Mouse (Mus musculus): Measurements from ENCODE around the gene Gm10277. TPM values are rescaled to one million over a fixed set of nuclear protein-coding genes. Genes with fewer than 3 reads are reported as not detected.

Gene Gm10277
- polyA plus RNA-seq, 2 experiments from 2014 or later, result 0.20 to 0.57 TPM

GRCm38 (mm10) chr11:77795216-77795615 is 7.7 kb upstream of the Gm10277 start:
- no peak for ATAC-seq

- ATAC-seq, result peak; percentile 80
Observed at GRCm38 (mm10) chr11:77793238-77793930, 5.8 kb upstream of the Gm10277 start.

DNA sequence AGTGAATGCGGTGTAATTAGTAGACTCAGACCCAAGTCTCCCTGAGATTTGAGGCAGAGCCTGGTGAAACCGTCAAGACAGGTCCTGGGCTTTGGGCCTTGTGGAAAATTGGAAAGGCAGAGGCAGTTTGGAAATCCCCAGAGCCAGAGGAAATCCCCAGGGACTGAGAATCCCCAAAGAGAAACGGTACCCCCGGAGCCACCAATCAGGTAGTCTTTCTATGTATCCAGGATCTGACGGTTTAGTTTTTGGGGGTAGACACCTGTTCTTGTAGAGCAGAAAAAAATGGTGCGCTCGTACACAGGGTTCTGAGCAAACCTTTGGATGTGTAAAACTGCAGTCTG is 5.0 kb upstream of the Gm10277 start:
- no peak for ATAC-seq

DNA sequence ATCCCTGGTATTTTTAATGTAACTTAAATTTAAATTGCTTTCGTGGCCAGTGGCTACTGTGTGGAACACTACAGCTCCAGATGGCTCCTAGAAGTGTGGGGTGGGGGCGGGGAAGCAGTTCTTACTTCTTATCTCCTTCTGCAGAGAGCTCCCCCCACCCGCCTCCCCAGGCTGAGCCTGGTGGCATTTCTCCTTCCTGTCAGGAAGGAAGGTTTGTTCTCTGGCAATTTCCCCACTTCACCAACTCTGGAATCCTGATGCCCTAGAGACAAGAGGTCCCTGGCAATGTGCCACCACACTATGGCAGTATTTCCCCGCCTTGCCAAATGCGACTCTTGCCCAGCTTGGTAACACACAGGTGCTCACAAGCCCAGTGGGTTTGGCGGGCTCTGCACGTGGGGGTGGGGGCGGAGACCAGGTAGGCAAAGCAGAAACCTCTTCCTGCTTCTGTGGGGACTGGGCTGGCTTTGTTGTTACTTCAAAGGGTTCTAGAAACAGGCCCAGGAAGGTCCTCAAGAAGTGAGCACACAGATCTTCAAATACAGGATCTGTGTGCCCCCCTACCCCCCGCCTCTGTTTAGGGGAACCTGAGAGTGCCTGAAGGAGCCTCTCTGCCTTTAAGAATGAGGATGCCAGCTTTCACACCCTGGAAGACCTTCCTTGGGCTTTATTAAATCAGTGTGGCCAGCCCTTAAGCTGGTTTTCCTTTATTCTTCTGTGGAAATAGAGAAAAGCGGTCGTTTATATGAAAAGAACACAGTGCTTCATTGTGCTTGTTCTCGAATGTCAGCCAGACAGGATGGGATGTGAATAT is 4.4 kb upstream of the Gm10277 start:
- peak; percentile 76 for ATAC-seq

GRCm38 (mm10) chr11:77791241-77791727 is 3.7 kb upstream of the Gm10277 start:
- no peak for ATAC-seq

GRCm38 (mm10) chr11:77790286-77790685 is 2.7 kb upstream of the Gm10277 start:
- no peak for ATAC-seq

GRCm38 (mm10) chr11:77789512-77789911 is 2.0 kb upstream of the Gm10277 start:
- no peak for ATAC-seq

GRCm38 (mm10) chr11:77785768-77786561 is 1.6 kb downstream of the Gm10277 start:
- no peak for ATAC-seq

DNA sequence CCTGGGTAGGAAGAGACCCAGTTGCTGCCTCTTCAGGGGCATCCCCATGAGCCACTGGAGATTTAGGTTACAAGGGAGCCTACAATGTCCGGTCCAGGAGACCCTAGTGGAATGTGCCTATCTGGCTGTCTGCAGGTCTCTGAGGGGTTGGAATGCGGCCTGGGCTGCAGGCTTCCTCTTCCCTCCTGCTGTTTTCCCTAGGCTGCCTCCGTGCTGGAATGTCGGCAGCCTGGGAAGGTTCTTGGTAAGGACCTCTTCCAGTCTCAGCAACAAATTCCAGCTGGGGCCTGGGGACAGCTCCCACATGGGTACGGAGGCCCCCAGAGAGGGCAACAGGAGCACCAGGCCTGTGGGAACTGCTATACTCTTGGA is 2.2 kb downstream of the Gm10277 start:
- no peak for ATAC-seq

- no peak for ATAC-seq
Observed at GRCm38 (mm10) chr11:77784894-77785293, 2.7 kb downstream of the Gm10277 start.

- ATAC-seq, result peak; percentile 28
Observed at GRCm38 (mm10) chr11:77783747-77784646, 3.5 kb downstream of the Gm10277 start.

DNA sequence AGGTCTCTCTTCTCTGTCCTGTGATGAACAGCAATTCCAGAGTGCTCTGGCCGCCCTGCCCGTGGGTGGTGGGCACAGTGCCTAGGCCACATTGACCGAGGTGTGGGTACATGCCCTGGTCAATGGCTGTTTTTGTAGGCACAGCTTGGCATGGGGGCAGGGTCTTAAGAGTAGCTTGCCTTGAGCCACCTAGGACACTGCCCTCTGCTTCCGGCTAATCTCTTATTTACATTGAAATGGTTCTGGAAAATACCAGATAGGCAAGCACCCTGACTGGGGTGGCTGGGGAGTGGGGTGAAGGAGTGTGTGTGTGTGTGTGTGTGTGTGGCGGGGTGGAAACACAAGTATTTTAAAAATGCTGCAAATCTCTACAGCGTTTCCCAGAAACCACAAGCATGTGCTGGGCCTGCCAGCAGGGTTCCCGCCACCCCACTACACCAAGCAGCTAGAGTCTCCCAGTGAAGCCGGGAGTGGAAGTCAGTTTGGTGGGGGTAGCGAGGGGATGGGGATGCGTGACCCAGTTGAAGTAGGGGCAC is 4.3 kb downstream of the Gm10277 start:
- ATAC-seq, result no peak

GRCm38 (mm10) chr11:77782104-77782815 is 5.3 kb downstream of the Gm10277 start:
- no peak for ATAC-seq

DNA sequence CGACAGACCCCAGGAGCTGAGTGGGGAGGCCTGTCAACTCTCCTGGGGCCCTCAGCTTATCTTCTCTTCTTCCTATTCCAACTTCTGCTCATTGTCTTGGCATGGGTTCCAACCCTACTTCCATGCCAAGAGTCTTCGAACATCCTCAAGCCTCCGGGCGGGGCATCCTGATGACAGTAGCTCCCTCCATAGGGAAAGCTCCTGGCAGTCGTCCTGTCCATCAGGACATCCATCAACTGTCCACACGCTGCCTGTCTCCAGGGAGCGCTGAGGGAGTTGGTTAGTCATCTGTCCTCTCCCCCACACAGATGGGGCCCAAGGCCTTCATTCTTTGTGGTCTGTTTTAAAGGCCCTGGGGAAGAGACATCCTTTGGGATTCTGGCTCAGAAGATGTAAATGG is 6.5 kb downstream of the Gm10277 start:
- no peak for ATAC-seq

DNA sequence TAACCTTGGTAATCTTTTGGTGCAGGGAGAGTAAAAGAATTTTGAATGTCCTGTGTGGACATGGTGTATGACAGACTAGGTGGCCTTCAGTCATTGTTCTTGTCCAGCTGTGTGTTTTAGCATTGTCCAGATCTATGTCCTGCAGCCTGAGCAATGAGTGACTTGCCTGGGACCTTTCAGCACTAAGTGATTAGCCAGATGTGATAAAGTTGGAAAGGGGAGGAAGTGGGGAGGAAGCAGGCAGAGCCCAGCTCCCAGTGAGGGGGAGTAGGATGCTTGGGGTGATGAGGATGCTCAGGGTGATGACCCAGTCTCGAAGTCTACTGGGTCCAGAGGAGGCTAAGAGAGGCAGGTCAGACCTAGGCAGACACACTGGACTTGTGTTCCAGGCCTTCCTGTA is 8.3 kb downstream of the Gm10277 start:
- ATAC-seq, result no peak

GRCm38 (mm10) chr11:77777937-77778336 is 9.6 kb downstream of the Gm10277 start:
- ATAC-seq, result no peak

DNA sequence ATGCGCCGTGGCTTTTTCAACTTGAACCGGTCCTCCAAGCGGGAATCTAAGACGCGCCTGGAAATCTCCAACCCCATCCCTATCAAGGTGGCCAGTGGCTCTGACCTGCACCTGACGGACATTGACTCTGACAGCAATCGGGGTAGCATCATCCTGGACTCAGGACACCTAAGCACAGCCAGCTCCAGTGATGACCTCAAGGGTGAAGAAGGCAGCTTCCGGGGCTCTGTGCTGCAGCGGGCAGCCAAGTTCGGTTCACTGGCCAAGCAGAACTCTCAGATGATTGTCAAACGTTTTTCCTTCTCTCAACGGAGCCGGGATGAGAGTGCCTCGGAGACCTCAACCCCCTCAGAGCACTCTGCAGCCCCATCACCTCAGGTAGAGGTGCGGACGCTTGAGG is 10.1 kb downstream of the Gm10277 start:
- no peak for ATAC-seq

- ATAC-seq, result no peak
Observed at GRCm38 (mm10) chr11:77775701-77776400, 11.7 kb downstream of the Gm10277 start.

- ATAC-seq, result no peak
Observed at GRCm38 (mm10) chr11:77771879-77772713, 15.5 kb downstream of the Gm10277 start.

- ATAC-seq, result no peak
Observed at GRCm38 (mm10) chr11:77770346-77770745, 17.2 kb downstream of the Gm10277 start.
